Mouse (Mus musculus): ENCODE data around the gene Bbx. TPM values are rescaled to one million over a fixed set of nuclear protein-coding genes. Genes with fewer than 3 reads are reported as not detected.
A peak's percentile ranks its signal among the peaks of the same experiment; 100 is the strongest.

Gene Bbx
- total and polyA plus RNA-seq, 3 experiments = 20.6 to 26.2 (median 21.6) TPM

DNA sequence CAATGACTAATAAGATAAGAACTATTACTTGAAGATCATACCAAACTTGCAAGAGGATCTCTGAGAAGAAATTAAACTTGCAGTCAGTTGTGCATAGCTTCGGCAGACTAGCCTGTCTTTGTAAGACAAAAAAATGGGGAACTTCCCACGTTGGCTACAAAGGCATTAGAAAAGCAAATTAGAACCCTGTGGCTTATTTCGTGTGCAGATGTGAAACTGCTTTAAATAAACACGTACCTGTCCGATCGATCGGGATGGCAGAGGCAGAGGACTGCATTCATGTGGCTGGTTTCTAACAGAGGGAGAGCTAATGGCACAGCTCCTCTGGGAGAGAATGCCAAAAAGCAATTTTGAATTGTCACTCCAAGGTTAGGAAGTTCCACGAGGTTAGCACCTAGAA is 16.8 kb downstream of the Bbx start:
- Histone ChIP-seq H3K27ac (ENCODE audit: insufficient read depth, low read depth) (peak overlapping the region; percentile 72; the same call in 1 of the 2 replicates), H3K4me3 (replicated peaks in 1 of 3; ENCODE audit: low read depth in 2 of 3, low read length in 2 of 3, poor library complexity in 1 of 3) (peak overlapping the region in 2 of 3 experiments; percentile 11 to 33), H3K36me3 (replicated peaks in 1 of 2; ENCODE audit: control insufficient read depth in 1 of 2, insufficient read depth in 1 of 2, low read length in 1 of 2) (peaks cover 6 to 31% of the 10 kb centered on the region in 2 experiments), H3K9ac (ENCODE audit: insufficient read depth, low read depth) (no peak overlapping the region; the same call in 1 of the 2 replicates), H3K27me3 (replicated peaks) (no peaks in the 10 kb centered on the region), H3K4me1 (ENCODE audit: control insufficient read depth in 1 of 2, insufficient read depth in 2 of 2) (peaks cover 11 to 60% of the 10 kb centered on the region in 2 experiments), H3K79me2 (replicated peaks; ENCODE audit: control insufficient read depth, extremely low read depth, insufficient read depth, poor library complexity, severe bottlenecking) (peaks cover 4% of the 10 kb centered on the region), H3K9me3 (replicated peaks; ENCODE audit: low read length) (no peaks in the 10 kb centered on the region), H3K4me2 (ENCODE audit: insufficient read depth, low read depth, poor library complexity, severe bottlenecking) (peak overlapping the region; percentile 100)
- DNase-seq (ENCODE audit: extremely low read depth) = peak; percentile 75
- dilution Hi-C loops (cut with MboI; ENCODE audit: extremely low pct_ligation_motif_present, extremely low pct_unique_long_range_greater_than_20kb, low sequenced_read_pairs) (no loop called here), in situ Hi-C loops (cut with MboI; ENCODE audit: low pct_ligation_motif_present, low pct_unique_long_range_greater_than_20kb, low sequenced_read_pairs) (loop anchor here (10.0 kb wide), 1 partner anchor 319 kb away; no protein-coding TSS in a partner anchor)
- TF ChIP-seq JUN (IDR thresholded peaks at IDR 0.05; ENCODE audit: insufficient read depth, low read depth, low read length) (no peak), MAZ (IDR thresholded peaks at IDR 0.05; ENCODE audit: low read depth, low read length) (no peak), ZMIZ1 (IDR thresholded peaks at IDR 0.05; ENCODE audit: low read depth, low read length) (no peak), POLR2AphosphoS2 (IDR thresholded peaks at IDR 0.05; ENCODE audit: low read depth, low read length) (no peak), NRF1 (IDR thresholded peaks at IDR 0.05; ENCODE audit: low read depth, low read length) (no peak), MYC (IDR thresholded peaks at IDR 0.05; ENCODE audit: low read depth, low read length) (peak; percentile 83), KAT2A (IDR thresholded peaks at IDR 0.05; ENCODE audit: insufficient replicate concordance, low read length) (no peak), MAX (IDR thresholded peaks at IDR 0.05; ENCODE audit: low read length) (peak; percentile 76), ELF1 (IDR thresholded peaks at IDR 0.05; ENCODE audit: low read depth, low read length) (no peak; the same call in 1 of the 2 replicates), MAFK (IDR thresholded peaks at IDR 0.05; ENCODE audit: insufficient replicate concordance, low read length) (peak; percentile 34; the same call in 1 of the 2 replicates), ETS1 (conservative IDR thresholded peaks at IDR 0.05; ENCODE audit: low read depth, low read length) (peak; percentile 50; the same call in 1 of the 2 replicates), TCF12 (IDR thresholded peaks at IDR 0.05; ENCODE audit: low read depth, low read length) (peak; percentile 39; the same call in 1 of the 2 replicates), USF2 (conservative IDR thresholded peaks at IDR 0.05; ENCODE audit: low read depth, low read length) (no peak), TBP (conservative IDR thresholded peaks at IDR 0.05; ENCODE audit: low read depth, low read length) (no peak), UBTF (IDR thresholded peaks at IDR 0.05; ENCODE audit: low read depth, low read length) (no peak), CHD2 (IDR thresholded peaks at IDR 0.05; ENCODE audit: low read length) (peak; percentile 61), E2F4 (IDR thresholded peaks at IDR 0.05; ENCODE audit: insufficient replicate concordance, low read depth, low read length) (no peak), ZNF384 (IDR thresholded peaks at IDR 0.05; ENCODE audit: low read depth, low read length) (peak; percentile 92), ZKSCAN1 (IDR thresholded peaks at IDR 0.05; ENCODE audit: borderline replicate concordance, low read depth, low read length) (no peak), GABPA (IDR thresholded peaks at IDR 0.05; ENCODE audit: insufficient replicate concordance, low read depth, low read length) (no peak), RAD21 (IDR thresholded peaks at IDR 0.05; ENCODE audit: low read depth, low read length) (no peak), JUND (conservative IDR thresholded peaks at IDR 0.05; ENCODE audit: low read depth, low read length) (no peak; the same call in 1 of the 2 replicates), MEF2A (IDR thresholded peaks at IDR 0.05; ENCODE audit: borderline replicate concordance, low read depth, low read length) (peak; percentile 92), IRF4 (IDR thresholded peaks at IDR 0.05; ENCODE audit: low read depth, low read length) (peak; percentile 91), PAX5 (IDR thresholded peaks at IDR 0.05; ENCODE audit: low read length) (no peak), POLR2A (IDR thresholded peaks at IDR 0.05; ENCODE audit: low read depth, low read length) (no peak), HCFC1 (IDR thresholded peaks at IDR 0.05; ENCODE audit: low read depth, low read length) (no peak), RCOR1 (conservative IDR thresholded peaks at IDR 0.05; ENCODE audit: low read depth, low read length) (peak; percentile 64; the same call in 1 of the 2 replicates), EP300 (IDR thresholded peaks at IDR 0.05; ENCODE audit: low read length) (peak; percentile 73), NELFE (IDR thresholded peaks at IDR 0.05; ENCODE audit: low read depth, low read length) (no peak), SMC3 (IDR thresholded peaks at IDR 0.05; ENCODE audit: low read depth, low read length) (no peak), ZC3H11A (IDR thresholded peaks at IDR 0.05; ENCODE audit: low read depth, low read length) (no peak), SIN3A (IDR thresholded peaks at IDR 0.05; ENCODE audit: low read length) (peak; percentile 55; the same call in 1 of the 2 replicates), MXI1 (IDR thresholded peaks at IDR 0.05; ENCODE audit: low read depth, low read length) (peak; percentile 71; the same call in 1 of the 2 replicates), CHD1 (IDR thresholded peaks at IDR 0.05; ENCODE audit: low read depth, low read length) (peak; percentile 52; the same call in 1 of the 2 replicates), CTCF (conservative IDR thresholded peaks at IDR 0.05 in 1 of 2, IDR thresholded peaks at IDR 0.05 in 1 of 2; ENCODE audit: low read depth in 2 of 2, low read length in 2 of 2) (no peak), BHLHE40 (IDR thresholded peaks at IDR 0.05; ENCODE audit: low read depth, low read length) (peak; percentile 56), USF1 (IDR thresholded peaks at IDR 0.05; ENCODE audit: low read depth, low read length) (no peak)
